Mouse (Mus musculus) limb, embryonic 14.5 days (tissue): ENCODE results near the gene Il19. TPM values are rescaled to one million over a fixed set of nuclear protein-coding genes. Genes with fewer than 3 reads are reported as not detected.

Experiments used
- ATAC-seq: fragments of 200-750 bp; cut with Nextera tagmentation; 2 replicates; pipeline ENCODE4 v1.8.0; 2017; ENCODE audit warnings: low read depth, moderate number of reproducible peaks, moderate TSS enrichment; ENCODE audit not compliant: low FRiP score
- DNase-seq: peaks from one replicate; pipeline ENCODE4 v3.0.0-alpha.2; 2015; ENCODE audit warnings: low spot score
- H3K27ac ChIP-seq: fragments of 300-500 bp; sonication (generic); replicated peaks from 2 replicates; pipeline ENCODE4 v1.5.1; 2014; ENCODE audit warnings: low read depth, mild to moderate bottlenecking, low read length, moderate library complexity, mixed read lengths
- H3K27me3 ChIP-seq: fragments of 300-500 bp; sonication (generic); 2 replicates; pipeline ENCODE4 v1.6.1; 2014; ENCODE audit warnings: low read length, mixed read lengths; ENCODE audit not compliant: control insufficient read depth, insufficient read depth
- H3K36me3 ChIP-seq: fragments of 300-500 bp; sonication (generic); 2 replicates; pipeline ENCODE4 v1.6.1; 2014; ENCODE audit warnings: mild to moderate bottlenecking, low read length, moderate library complexity, mixed read lengths; ENCODE audit not compliant: control insufficient read depth, insufficient read depth
- H3K4me1 ChIP-seq: fragments of 300-500 bp; sonication (generic); 2 replicates; pipeline ENCODE4 v1.6.1; 2014; ENCODE audit warnings: antibody characterized with exemption, low read length, mixed read lengths; ENCODE audit not compliant: control insufficient read depth, insufficient read depth
- H3K4me2 ChIP-seq: fragments of 300-500 bp; sonication (generic); replicated peaks from 2 replicates; pipeline ENCODE4 v1.6.1; 2014; ENCODE audit warnings: low read depth, mild to moderate bottlenecking, low read length, moderate library complexity; ENCODE audit not compliant: severe bottlenecking
- H3K4me3 ChIP-seq: fragments of 300-500 bp; sonication (generic); replicated peaks from 2 replicates; pipeline ENCODE4 v1.5.1; 2014; ENCODE audit warnings: low read length
- H3K9ac ChIP-seq: fragments of 300-500 bp; sonication (generic); 2 replicates; pipeline ENCODE4 v1.6.1; 2014; ENCODE audit warnings: mild to moderate bottlenecking, low read depth, low read length, moderate library complexity; ENCODE audit not compliant: severe bottlenecking
- H3K9me3 ChIP-seq: fragments of 300-500 bp; sonication (generic); 2 replicates; pipeline ENCODE4 v1.6.1; 2016; ENCODE audit warnings: low read length; ENCODE audit not compliant: control insufficient read depth
- POLR2A ChIP-seq: fragments of 200-500 bp; IDR thresholded peaks from 2 replicates; pipeline ENCODE4 v1.8.0; 2012; ENCODE audit warnings: inconsistent platforms, mild to moderate bottlenecking, moderate library complexity, borderline replicate concordance; ENCODE audit not compliant: insufficient read depth, insufficient read length; ENCODE audit errors: extremely low read depth
- WGBS: fragments of 180-500 bp; shearing (Covaris S2); extraction: QIAGEN DNeasy Blood & Tissue Kit; methylation state at CpG from one replicate; pipeline ENCODE4 v1.1.7; 2014; 5-methylcytosine and 5-hydroxymethylcytosine counted together
- polyA plus RNA-seq, 2 experiments: library from polyadenylated mRNA; depleted of rRNA in 1 of 2; stranded (reverse) in 1 of 2; unstranded in 1 of 2; fragments of >200 nt; fragmentation: Nextera tagmentation in 1 of 2; extraction: Ambion mirVana in 1 of 2; gene quantifications; 2 replicates each; pipeline versions ENCODE4 v1.2.1 to v1.2.3; 2012 to 2014

Il19 gene
- polyA plus RNA-seq, 2 experiments, result 0.09 TPM; not detected in 1

DNA sequence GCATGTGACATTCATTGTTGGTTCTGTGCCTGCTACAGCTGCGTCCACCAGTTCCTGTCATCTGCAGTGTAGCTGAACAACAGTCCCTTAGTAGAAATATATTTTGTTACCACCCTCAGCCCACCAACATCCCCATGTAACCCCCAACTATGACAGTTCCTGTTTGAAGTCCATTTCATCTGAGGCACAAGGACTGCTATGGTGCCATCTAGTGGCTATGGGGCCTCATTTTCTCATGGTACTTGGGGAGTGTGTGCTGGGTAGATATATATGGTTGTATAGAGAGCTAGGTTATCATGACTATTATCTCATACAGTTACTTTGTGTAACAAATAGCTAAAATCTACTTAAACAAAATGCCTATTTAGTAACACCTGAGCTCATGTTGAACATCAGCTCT is 39.5 kb upstream of the Il19 start:
- DNase-seq (peak; percentile 44), ATAC-seq (no peak)
- Histone ChIP-seq H3K4me3 (no peak overlapping the region), H3K9me3 (no peaks in the 10 kb centered on the region), H3K27me3 (no peaks in the 10 kb centered on the region), H3K36me3 (no peaks in the 10 kb centered on the region), H3K27ac (no peak overlapping the region), H3K4me2 (no peak overlapping the region), H3K4me1 (no peaks in the 10 kb centered on the region), H3K9ac (no peak overlapping the region)
- no peak for TF ChIP-seq POLR2A
- WGBS, result 42% methylated on average over 1 of the region's 1 CpGs

DNA sequence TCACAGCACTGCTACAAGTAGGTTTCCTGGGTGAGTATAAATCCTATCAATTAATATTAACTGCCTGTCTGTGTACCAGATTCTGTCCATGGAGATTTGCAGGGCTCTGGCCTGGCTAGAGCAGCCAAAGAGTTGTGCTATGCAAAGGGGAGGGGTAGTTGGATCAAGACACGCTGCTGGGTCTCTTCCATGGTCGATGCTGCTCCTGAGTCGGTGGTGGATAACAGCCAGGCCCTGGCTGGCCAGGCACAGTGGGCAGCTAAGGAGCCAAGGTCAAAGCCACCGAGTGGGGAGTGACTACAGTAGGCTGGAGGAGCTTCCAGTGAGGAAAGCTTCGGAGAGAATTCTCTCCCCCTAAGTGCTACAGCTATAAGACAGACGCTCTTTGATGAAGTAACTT is 24.0 kb upstream of the Il19 start:
- no peaks in the 10 kb centered on the region for H3K4me1 ChIP-seq
- 77% methylated on average over 6 of the region's 6 CpGs for WGBS
- ATAC-seq, result no peak
- H3K4me2 ChIP-seq, result no peak overlapping the region
- H3K9me3 ChIP-seq, result no peaks in the 10 kb centered on the region
- H3K4me3 ChIP-seq, result no peak overlapping the region
- no peaks in the 10 kb centered on the region for H3K36me3 ChIP-seq
- no peaks in the 10 kb centered on the region for H3K27me3 ChIP-seq
- H3K9ac ChIP-seq, result no peak overlapping the region
- no peak for DNase-seq
- no peak overlapping the region for H3K27ac ChIP-seq
- TF ChIP-seq POLR2A, result no peak

DNA sequence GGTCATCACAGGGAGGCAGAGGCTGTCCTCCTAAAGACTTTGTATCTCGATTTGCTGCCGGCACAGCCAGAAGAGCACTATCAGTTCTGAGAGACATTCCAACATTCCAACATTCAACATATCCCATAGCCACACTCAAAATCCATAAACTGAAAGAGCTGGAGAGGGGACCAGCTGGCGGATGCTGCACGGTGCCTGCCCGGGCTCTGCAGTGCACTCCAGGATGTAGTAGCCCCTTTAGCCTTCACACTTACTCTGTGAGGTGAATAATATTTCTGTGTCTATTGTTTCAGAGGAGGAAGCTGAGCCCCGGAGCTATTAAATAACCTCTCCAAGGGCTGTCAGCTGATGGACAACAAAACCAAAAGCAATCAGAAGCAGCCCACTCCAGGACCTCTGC is 7.0 kb upstream of the Il19 start:
- 38% methylated on average over 6 of the region's 6 CpGs for WGBS
- ATAC-seq (no peak), DNase-seq (no peak)
- no peaks in the 10 kb centered on the region for H3K27me3 ChIP-seq
- H3K4me3 ChIP-seq, result no peak overlapping the region
- H3K4me1 ChIP-seq, result no peaks in the 10 kb centered on the region; the same call in 1 of the 2 replicates
- H3K9ac ChIP-seq, result no peak overlapping the region
- H3K4me2 ChIP-seq, result no peak overlapping the region
- no peaks in the 10 kb centered on the region for H3K36me3 ChIP-seq
- TF ChIP-seq POLR2A, result no peak
- H3K27ac ChIP-seq, result no peak overlapping the region
- H3K9me3 ChIP-seq, result no peaks in the 10 kb centered on the region

DNA sequence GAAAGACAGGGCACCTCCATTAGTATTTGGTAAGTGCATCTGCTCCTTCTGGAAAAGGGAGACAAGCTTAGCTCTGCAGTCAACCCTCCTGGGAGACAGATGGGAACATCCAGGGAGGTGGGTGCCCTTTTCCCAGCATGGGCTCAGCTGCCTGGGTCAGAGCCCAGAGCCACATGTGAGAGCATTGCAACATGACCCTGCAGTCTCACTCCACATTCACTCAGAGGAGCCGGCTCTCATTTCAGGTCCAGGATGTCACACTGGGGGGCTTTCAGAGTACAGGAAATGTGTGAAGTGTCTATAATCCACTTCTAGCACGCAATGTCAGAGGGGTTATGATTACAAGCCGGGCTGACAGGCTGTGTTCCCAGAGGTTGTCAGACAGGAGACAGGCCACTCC is 1.9 kb upstream of the Il19 start:
- WGBS, result 18% methylated on average over 3 of the region's 3 CpGs

DNA sequence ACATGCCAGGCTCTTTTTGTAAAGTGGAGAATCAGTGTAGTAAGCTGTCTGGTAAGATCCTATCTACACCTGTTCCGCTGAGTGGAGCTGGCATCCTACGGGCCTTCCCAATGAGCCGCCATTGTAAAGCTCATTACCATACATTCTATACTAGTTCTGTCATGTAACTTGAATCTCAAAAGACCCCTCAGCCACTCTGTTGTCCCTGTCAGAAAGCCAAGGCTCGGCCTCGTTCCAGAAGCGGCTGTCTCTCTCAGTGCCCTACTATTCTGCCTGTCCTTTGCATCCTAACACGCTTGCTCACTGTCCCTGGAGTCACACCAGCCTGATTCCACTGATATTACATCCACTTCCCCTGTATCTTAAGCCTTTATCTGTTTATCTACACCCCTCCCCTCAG is 1.7 kb downstream of the Il19 start:
- H3K9me3 ChIP-seq, result no peaks in the 10 kb centered on the region
- DNase-seq (peak; percentile 15), ATAC-seq (no peak)
- no peak overlapping the region for H3K27ac ChIP-seq
- H3K4me2 ChIP-seq, result no peak overlapping the region
- no peaks in the 10 kb centered on the region for H3K27me3 ChIP-seq
- H3K36me3 ChIP-seq, result no peaks in the 10 kb centered on the region
- no peak overlapping the region for H3K4me3 ChIP-seq
- peaks cover 3% of the 10 kb centered on the region; the same call in 1 of the 2 replicates for H3K4me1 ChIP-seq
- H3K9ac ChIP-seq, result no peak overlapping the region
- TF ChIP-seq POLR2A, result no peak
- WGBS, result 79% methylated on average over 7 of the region's 7 CpGs

More for the DNA sequence above, 1.9 kb upstream of the Il19 start:
- TF ChIP-seq POLR2A, result no peak
- no peak overlapping the region for H3K9ac ChIP-seq
- ATAC-seq, result no peak; the same call in 1 of the 2 replicates
- no peaks in the 10 kb centered on the region for H3K9me3 ChIP-seq
- H3K4me3 ChIP-seq, result no peak overlapping the region
- peaks cover 3% of the 10 kb centered on the region; the same call in 1 of the 2 replicates for H3K4me1 ChIP-seq
- no peak for DNase-seq
- no peaks in the 10 kb centered on the region for H3K36me3 ChIP-seq
- no peak overlapping the region for H3K27ac ChIP-seq
- no peaks in the 10 kb centered on the region for H3K27me3 ChIP-seq
- no peak overlapping the region for H3K4me2 ChIP-seq

DNA sequence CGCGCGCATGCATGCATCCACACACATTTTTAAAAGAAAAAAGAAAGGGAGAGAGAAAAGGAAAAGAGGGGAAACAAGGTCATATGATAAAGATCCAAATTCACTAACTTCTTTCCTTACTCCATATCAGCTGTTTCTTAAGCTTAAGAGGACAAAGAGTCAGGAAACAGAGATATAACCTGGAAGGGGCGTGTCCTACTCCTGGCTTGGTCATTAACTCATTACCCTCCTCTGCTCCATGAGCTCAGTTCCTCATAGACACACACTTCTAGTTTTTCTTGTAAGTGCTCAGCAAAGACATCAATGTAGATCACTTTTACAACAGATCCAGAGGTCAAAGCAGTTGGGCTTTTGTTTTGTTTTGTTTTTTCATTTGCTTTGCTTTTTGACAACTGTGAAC is 2.7 kb downstream of the Il19 start:
- Histone ChIP-seq H3K9ac (no peak overlapping the region), H3K9me3 (no peaks in the 10 kb centered on the region), H3K4me1 (peaks cover 3% of the 10 kb centered on the region; the same call in 1 of the 2 replicates), H3K4me2 (no peak overlapping the region), H3K4me3 (no peak overlapping the region), H3K27ac (no peak overlapping the region), H3K27me3 (no peaks in the 10 kb centered on the region), H3K36me3 (no peaks in the 10 kb centered on the region)
- ATAC-seq, result no peak
- 81% methylated on average over 4 of the region's 4 CpGs for WGBS
- no peak for TF ChIP-seq POLR2A
- DNase-seq, result no peak
